Comparison of ENCODE assay signal across 7 mouse cellular contexts in genomic region chr13:52582878-52583661, GRCm38 (mm10). TPM values are rescaled to one million over a fixed set of nuclear protein-coding genes. Genes with fewer than 3 reads are reported as not detected.
A peak's percentile ranks its signal among the peaks of the same experiment; 100 is the strongest.
DNase-seq lines count a peak whose midpoint lies in the region; ATAC-seq and TF ChIP-seq lines count a peak whose summit lies in the region.

Gene Syk, plus strand, starts transcription at chr13:52583173.

- no peaks in the 10 kb centered on the region for H3K9me3 ChIP-seq in intestine, postnatal 0 days (ENCODE audit: control insufficient read depth)
- H3K9me3 ChIP-seq in liver, embryonic 12.5 days (replicated peaks): no peaks in the 10 kb centered on the region

- H3K27me3 ChIP-seq in intestine, postnatal 0 days (replicated peaks; ENCODE audit: control insufficient read depth, insufficient read depth, low read length): no peaks in the 10 kb centered on the region
- H3K27me3 ChIP-seq in liver, embryonic 12.5 days (replicated peaks): peaks cover 12% of the 10 kb centered on the region; the same call in 1 of the 2 replicates
- H3K27me3 ChIP-seq in splenic B cell, adult 2 months (ENCODE audit: control insufficient read depth, insufficient read depth, low read length, poor library complexity, severe bottlenecking): no peaks in the 10 kb centered on the region

- DNase-seq in T-cell, adult 2 months (ENCODE audit: low spot score): peak; percentile 18
- DNase-seq in embryo, embryonic 11 days: peak; percentile 83
- peak; percentile 75 for DNase-seq in splenic B cell, adult 2 months (ENCODE audit: low read depth, low spot score)

- peak within 1 kb of the TSS; percentile 92 for H3K4me2 ChIP-seq in intestine, postnatal 0 days (replicated peaks; ENCODE audit: low read depth)
- H3K4me2 ChIP-seq in liver, embryonic 12.5 days: peak within 1 kb of the TSS; percentile 90

- no peaks in the 10 kb centered on the region for H3K36me3 ChIP-seq in intestine, postnatal 0 days (ENCODE audit: control insufficient read depth, insufficient read depth)
- no peaks in the 10 kb centered on the region for H3K36me3 ChIP-seq in liver, embryonic 12.5 days
- no peaks in the 10 kb centered on the region for H3K36me3 ChIP-seq in splenic B cell, adult 2 months (ENCODE audit: control insufficient read depth, insufficient read depth, low read length, poor library complexity, severe bottlenecking)

- H3K27ac ChIP-seq in intestine, postnatal 0 days (ENCODE audit: low read depth, low read length): peak within 1 kb of the TSS; percentile 54
- peak within 1 kb of the TSS; percentile 64 for H3K27ac ChIP-seq in liver, embryonic 12.5 days

- H3K4me1 ChIP-seq in intestine, postnatal 0 days (replicated peaks; ENCODE audit: control insufficient read depth, insufficient read depth, low read length): no peaks in the 10 kb centered on the region
- peaks cover 12% of the 10 kb centered on the region for H3K4me1 ChIP-seq in liver, embryonic 12.5 days

- peak within 1 kb of the TSS; percentile 53 for H3K9ac ChIP-seq in intestine, postnatal 0 days (ENCODE audit: low read depth, low read length)
- peak within 1 kb of the TSS; percentile 61 for H3K9ac ChIP-seq in liver, embryonic 12.5 days

- under 1% methylated on average over 66 of the region's 70 CpGs for WGBS in intestine, postnatal 0 days
- WGBS in liver, embryonic 12.5 days (ENCODE audit: insufficient replicate concordance): under 1% methylated on average over 70 of the region's 70 CpGs

- H3K4me3 ChIP-seq in intestine, postnatal 0 days (ENCODE audit: low read depth, low read length): peak within 1 kb of the TSS; percentile 59
- H3K4me3 ChIP-seq in liver, embryonic 12.5 days: peak within 1 kb of the TSS; percentile 64

- peak; percentile 81 for ATAC-seq in granulocyte monocyte progenitor cell, adult 5-6 weeks (replicated peaks; ENCODE audit: poor library complexity, severe bottlenecking)
- ATAC-seq in intestine, postnatal 0 days: peak; percentile 85
- peak; percentile 68 for ATAC-seq in liver, embryonic 12.5 days
- ATAC-seq in monocyte, adult 5-6 weeks (replicated peaks; ENCODE audit: insufficient number of reproducible peaks, low FRiP score, low TSS enrichment, poor library complexity, severe bottlenecking): peak; percentile 71

- no peak; the same call in 1 of the 2 replicates for TF ChIP-seq CTCF in intestine, postnatal 0 days (IDR thresholded peaks at IDR 0.05; ENCODE audit: low read depth)

RNA-seq across cellular contexts. Expression of gene Syk, which starts in this region (rescaled TPM):
- total RNA-seq in granulocyte monocyte progenitor cell, adult 5-6 weeks (2014; fragmentation: Nextera tagmentation): 60.0 and 80.7 TPM in 2 replicates
- total RNA-seq in granulocyte monocyte progenitor cell, adult 5-6 weeks (2017): 64.1 and 70.9 TPM in 2 replicates
- polyA plus RNA-seq in intestine, postnatal 0 days (2015; fragmentation: Nextera tagmentation; extraction: Ambion mirVana): 2.0 TPM in 2 replicates
- polyA plus RNA-seq in liver, embryonic 12.5 days (2016; fragmentation: Nextera tagmentation; extraction: Ambion mirVana): 8.5 and 9.8 TPM in 2 replicates
- 284 to 318 TPM (median 288 TPM) in 3 replicates for total RNA-seq in monocyte, adult 5-6 weeks (2017)

Comparison
In these comparisons a context has a peak if more than half of its experiments do, and no peak if none do; other contexts are left out.
1. Peak in every context shown above with its lines: DNase-seq, ATAC-seq, H3K4me3 ChIP-seq and H3K27ac ChIP-seq.
2. DNase-seq: peak in every context shown above with its lines; median percentile 83 in embryo, embryonic 11 days; 75 in splenic B cell, adult 2 months; 18 in T-cell, adult 2 months.